Mouse (Mus musculus) embryonic fibroblast, embryonic 13.5 days (primary cell): ENCODE measurements around the gene Prkch.

Source experiments
- CTCF ChIP-seq: IDR thresholded peaks from 2 replicates; pipeline ENCODE4 v1.5.1; 2011; ENCODE audit warnings: mild to moderate bottlenecking, control low read depth, low read length, moderate library complexity, borderline replicate concordance; ENCODE audit not compliant: insufficient read depth
- POLR2A ChIP-seq: IDR thresholded peaks from 2 replicates; pipeline ENCODE4 v1.6.1; 2011; ENCODE audit warnings: low read depth, mild to moderate bottlenecking, control low read depth, low read length, moderate library complexity

DNA sequence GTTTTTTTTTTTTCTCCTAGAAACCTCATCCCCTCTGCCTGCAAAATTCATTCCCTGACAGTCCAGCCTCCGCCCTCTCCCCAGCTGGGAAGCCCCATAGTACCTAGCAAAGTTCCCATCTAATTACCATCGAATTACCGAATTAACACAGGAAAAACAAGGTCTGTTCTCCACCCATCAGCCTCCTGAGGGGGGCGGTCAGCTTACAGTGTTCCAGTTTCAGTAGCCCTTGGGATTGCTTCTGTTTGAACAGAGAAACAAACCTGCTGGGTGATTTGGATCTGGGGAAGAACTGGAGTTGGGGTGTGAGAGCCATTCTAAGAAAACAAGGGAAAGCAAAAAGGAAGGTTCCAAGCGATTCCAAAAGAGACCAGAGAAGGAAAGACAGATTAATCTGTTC, 209.1 kb downstream of the Prkch start:
- TF ChIP-seq CTCF (no peak), POLR2A (no peak)
